Mouse (Mus musculus): ENCODE data around the gene Tvp23a. TPM values are rescaled to one million over a fixed set of nuclear protein-coding genes. Genes with fewer than 3 reads are reported as not detected.

Tvp23a gene
- total RNA-seq, 2 experiments from 2014 or later, result 27.2 to 27.3 TPM

DNA sequence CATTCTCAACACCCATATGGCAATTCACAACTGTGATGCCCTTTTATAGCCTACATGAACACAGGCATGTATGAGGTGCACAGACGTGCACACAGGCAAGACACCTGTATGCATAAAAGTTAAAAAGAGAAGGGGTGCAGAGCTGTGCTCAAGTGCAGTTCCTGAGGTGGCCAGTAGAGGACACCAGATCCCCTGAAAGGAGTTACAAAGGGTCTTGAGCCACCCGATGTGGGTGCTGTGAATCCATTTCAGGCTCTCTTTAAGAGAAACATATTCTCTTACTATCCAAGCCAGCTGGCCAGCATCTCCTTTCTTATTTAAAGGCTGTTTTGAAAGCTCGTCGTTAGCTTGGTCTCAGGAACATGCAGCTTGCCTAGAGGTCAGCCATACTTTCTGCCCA is 30.3 kb downstream of the Tvp23a start:
- intact Hi-C loops (cut with DNase I), result loop anchor here (1.0 kb wide), 1 partner anchor 104 kb away; no protein-coding TSS in a partner anchor
- DNase-seq (ENCODE audit: extremely low spot score in 1 of 2, low spot score in 2 of 2), result no peak
- H3K27ac ChIP-seq, result no peak overlapping the region

GRCm38 (mm10) chr16:10415976-10416375 is 31.2 kb downstream of the Tvp23a start:
- TF ChIP-seq CTCF (IDR thresholded peaks at IDR 0.05), result peak; percentile 52
- Histone ChIP-seq H3K27ac (no peak overlapping the region), H3K4me3 (no peak overlapping the region)
- intact Hi-C loops (cut with DNase I), result loop anchor here (1.0 kb wide), 1 partner anchor 105 kb away; no protein-coding TSS in a partner anchor
- no peak for DNase-seq (ENCODE audit: extremely low spot score in 1 of 2, low spot score in 2 of 2)

More for the DNA sequence above, 30.3 kb downstream of the Tvp23a start:
- peak; percentile 61 for TF ChIP-seq CTCF (IDR thresholded peaks at IDR 0.05)
- H3K4me3 ChIP-seq, result no peak overlapping the region

DNA sequence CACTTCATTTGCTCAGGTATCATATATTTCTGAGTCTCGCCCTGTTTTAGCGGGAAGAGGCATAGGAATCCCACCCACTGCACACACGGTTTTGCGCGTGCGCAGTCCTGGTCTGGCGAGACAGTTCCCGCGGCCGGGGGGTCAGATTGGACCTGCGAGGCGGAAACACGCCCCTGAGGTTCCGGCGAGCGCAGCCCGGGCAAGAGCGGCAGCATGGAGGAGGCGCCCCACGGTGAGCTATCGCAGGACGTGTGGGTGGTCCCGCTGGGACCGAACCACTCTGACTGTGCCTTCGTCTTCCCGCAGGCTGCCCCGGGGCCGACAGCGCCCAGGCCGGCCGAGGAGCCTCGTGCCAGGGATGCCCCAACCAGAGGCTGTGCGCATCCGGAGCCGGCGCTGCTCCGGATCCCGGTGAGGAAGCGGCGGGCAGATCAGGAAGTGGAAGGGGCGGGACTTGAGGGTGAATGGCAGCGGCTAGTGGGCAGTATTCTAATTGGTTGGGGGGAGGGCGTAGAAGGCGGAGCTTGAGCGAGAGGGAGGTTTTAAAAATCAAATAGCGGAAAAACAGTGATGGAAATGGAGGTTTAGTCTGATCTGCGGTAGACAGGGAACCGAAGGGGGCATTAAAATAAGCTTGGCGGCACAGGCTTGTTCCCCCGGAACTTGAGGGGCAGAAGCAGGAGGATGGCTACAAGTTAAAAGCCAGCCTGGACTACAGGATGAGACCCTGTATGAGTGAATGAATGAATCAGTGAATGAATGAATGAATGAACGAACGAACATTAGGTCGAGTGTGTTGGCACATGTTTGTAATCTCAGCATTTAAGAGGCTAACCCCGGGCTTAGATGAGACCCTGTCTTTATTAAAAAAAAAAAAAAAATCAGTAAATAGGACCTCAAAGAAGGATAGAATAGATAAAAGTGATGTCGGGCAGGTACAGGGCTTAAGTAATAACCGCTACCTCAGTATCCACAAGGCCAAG is 35.1 kb downstream of the Tvp23a start, which contains the start of gene Nubp1:
Gene Nubp1 (plus strand): TSS at position 185 of the 983 bp plus-strand sequence.
- peak; percentile 89 to 91 for DNase-seq (ENCODE audit: extremely low spot score in 1 of 2, low spot score in 2 of 2)
- no peak; the same call in 1 of the 2 replicates for TF ChIP-seq CTCF (IDR thresholded peaks at IDR 0.05)
- H3K4me3 ChIP-seq, result peak within 1 kb of the TSS; percentile 73
- H3K27ac ChIP-seq, result peak within 1 kb of the TSS; percentile 92
- intact Hi-C loops (cut with DNase I), result no loop called here

- H3K27ac ChIP-seq, result no peak overlapping the region
- intact Hi-C loops (cut with DNase I), result loop anchor here (5.0 kb wide), 2 partner anchors 117 to 312 kb away; no protein-coding TSS in a partner anchor
- peak; percentile 83 to 89 for DNase-seq (ENCODE audit: extremely low spot score in 1 of 2, low spot score in 2 of 2)
- no peak overlapping the region for H3K4me3 ChIP-seq
- TF ChIP-seq CTCF (IDR thresholded peaks at IDR 0.05), result peak; percentile 95
Observed at GRCm38 (mm10) chr16:10399160-10399559, 48.0 kb downstream of the Tvp23a start.

DNA sequence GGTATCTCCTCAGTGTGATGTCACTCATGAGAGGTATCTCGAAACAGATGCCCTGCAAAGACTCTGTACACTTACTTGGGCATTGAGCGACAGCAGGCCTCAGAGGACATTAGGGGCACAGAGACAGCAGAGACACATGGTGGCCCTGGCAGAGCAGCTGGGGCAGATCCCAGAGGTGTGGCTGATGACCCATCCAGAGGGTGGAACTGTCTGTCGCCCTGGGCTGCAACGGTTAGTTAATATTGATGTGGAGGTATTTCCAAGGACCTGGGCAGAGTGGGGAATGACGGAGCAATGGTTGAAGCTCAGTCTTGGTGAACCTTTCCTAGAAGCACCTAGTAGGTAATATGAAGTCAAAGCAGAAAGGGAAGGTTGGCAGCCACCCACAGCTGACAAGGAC is 48.4 kb downstream of the Tvp23a start:
- DNase-seq (ENCODE audit: extremely low spot score in 1 of 2, low spot score in 2 of 2), result no peak
- TF ChIP-seq CTCF (IDR thresholded peaks at IDR 0.05), result no peak
- Histone ChIP-seq H3K27ac (no peak overlapping the region), H3K4me3 (no peak overlapping the region)
- intact Hi-C loops (cut with DNase I), result loop anchor here (5.0 kb wide), 2 partner anchors 116 to 311 kb away; no protein-coding TSS in a partner anchor

DNA sequence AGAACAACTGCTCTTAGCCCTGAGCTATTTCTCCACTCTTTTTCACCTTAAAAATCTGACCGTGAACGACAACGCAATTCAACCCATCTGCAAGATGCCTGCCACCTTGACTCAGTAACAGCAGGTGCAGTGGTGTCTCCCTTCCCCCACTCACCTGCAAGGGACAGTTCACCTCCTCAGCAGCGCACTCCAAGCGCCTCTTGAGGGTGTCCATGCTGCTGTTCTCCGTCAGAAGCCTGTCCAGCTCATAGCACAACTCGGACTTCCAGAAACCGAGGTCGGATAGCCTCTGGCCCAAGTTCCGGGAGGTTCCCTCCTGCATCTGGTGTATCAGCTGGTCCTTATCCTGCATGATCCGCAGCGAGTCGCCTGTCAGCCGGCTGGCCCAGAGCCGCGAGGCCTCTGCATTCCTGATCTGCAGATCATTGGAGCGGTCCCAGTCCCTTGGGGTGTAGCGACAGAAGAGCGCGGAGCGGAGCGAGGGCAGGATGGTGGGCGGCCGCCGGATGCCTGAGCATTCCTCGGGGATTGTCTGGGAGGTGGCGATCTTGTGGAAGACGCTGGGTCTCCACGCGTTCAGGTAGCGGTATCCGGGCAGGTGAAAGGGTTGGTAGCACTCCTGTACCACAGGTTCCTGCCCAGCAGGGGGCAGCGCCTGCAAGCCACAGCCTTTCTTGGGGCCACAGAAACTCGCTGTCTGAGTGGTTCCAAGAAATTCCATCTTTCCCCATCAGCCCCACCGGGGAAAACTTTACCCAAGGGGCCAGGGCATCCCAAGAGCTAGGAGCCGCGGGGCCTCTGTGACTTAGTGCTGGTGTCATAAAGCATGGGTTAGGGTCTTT is 52.2 kb downstream of the Tvp23a start, which contains the start of gene Tekt5:
Gene Tekt5 (minus strand): TSS at position 792 of the 842 bp plus-strand sequence.
- peak; percentile 70 for TF ChIP-seq CTCF (IDR thresholded peaks at IDR 0.05)
- Histone ChIP-seq H3K27ac (no peak within 1 kb of the TSS), H3K4me3 (peak within 1 kb of the TSS; percentile 44)
- DNase-seq (ENCODE audit: extremely low spot score in 1 of 2, low spot score in 2 of 2), result peak; percentile 42 to 51
- intact Hi-C loops (cut with DNase I), result loop anchor here (5.0 kb wide), 2 partner anchors 113 to 308 kb away; no protein-coding TSS in a partner anchor

- H3K4me3 ChIP-seq, result no peak overlapping the region
- no peak overlapping the region for H3K27ac ChIP-seq
- intact Hi-C loops (cut with DNase I), result no loop called here
- no peak for DNase-seq (ENCODE audit: extremely low spot score in 1 of 2, low spot score in 2 of 2)
- TF ChIP-seq CTCF (IDR thresholded peaks at IDR 0.05), result no peak
Observed at GRCm38 (mm10) chr16:10392587-10392986, 54.6 kb downstream of the Tvp23a start.

- TF ChIP-seq CTCF (IDR thresholded peaks at IDR 0.05), result no peak
- intact Hi-C loops (cut with DNase I), result no loop called here
- DNase-seq (ENCODE audit: extremely low spot score in 1 of 2, low spot score in 2 of 2), result no peak
Observed at GRCm38 (mm10) chr16:10388634-10389365, 58.4 kb downstream of the Tvp23a start.

GRCm38 (mm10) chr16:10385261-10385660 is 61.9 kb downstream of the Tvp23a start:
- intact Hi-C loops (cut with DNase I), result no loop called here
- no peak for DNase-seq (ENCODE audit: extremely low spot score in 1 of 2, low spot score in 2 of 2)
- no peak overlapping the region for H3K4me3 ChIP-seq
- TF ChIP-seq CTCF (IDR thresholded peaks at IDR 0.05), result no peak
- no peak overlapping the region for H3K27ac ChIP-seq

More at GRCm38 (mm10) chr16:10388634-10389365, 58.4 kb downstream of the Tvp23a start:
- Histone ChIP-seq H3K27ac (no peak overlapping the region), H3K4me3 (no peak overlapping the region)

DNA sequence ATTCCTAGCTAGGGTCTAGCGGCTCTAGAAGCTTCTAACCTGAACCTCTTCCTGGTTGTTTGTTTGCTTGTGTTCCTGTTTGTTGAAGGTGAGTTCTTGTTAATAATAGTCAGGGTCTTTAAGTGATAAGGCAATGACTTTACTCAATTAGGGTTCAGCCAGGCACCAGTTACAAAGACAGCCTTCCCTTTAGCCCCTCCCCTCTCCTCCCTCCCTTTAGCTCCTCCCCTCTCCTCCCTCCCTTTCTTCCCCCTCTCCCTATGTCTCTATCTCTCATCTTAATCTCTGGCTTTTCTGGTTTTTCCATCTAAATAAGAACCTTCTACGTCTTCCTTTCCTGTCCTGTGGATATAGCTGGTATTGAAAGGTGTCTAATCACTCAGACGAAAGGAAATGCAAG is 62.6 kb downstream of the Tvp23a start:
- Histone ChIP-seq H3K27ac (no peak overlapping the region), H3K4me3 (no peak overlapping the region)
- DNase-seq (ENCODE audit: extremely low spot score in 1 of 2, low spot score in 2 of 2), result no peak
- TF ChIP-seq CTCF (IDR thresholded peaks at IDR 0.05), result no peak
- intact Hi-C loops (cut with DNase I), result no loop called here

- no peak for DNase-seq (ENCODE audit: extremely low spot score in 1 of 2, low spot score in 2 of 2)
- Histone ChIP-seq H3K4me3 (no peak overlapping the region), H3K27ac (no peak overlapping the region)
- TF ChIP-seq CTCF (IDR thresholded peaks at IDR 0.05), result no peak
- intact Hi-C loops (cut with DNase I), result no loop called here
Observed at GRCm38 (mm10) chr16:10384060-10384497, 63.1 kb downstream of the Tvp23a start.

Data from left cerebral cortex, adult 2 months (tissue).